Mouse (Mus musculus) adrenal gland, postnatal 14 days (tissue): ENCODE data around the gene Wdr43. TPM values are rescaled to one million over a fixed set of nuclear protein-coding genes. Genes with fewer than 3 reads are reported as not detected.

ENCODE experiments used
- DNase-seq: peaks from one replicate; pipeline ENCODE4 v3.0.0; 2021; ENCODE audit warnings: mixed read lengths
- total RNA-seq: library from RNA; stranded (reverse); gene quantifications from 2 replicates; pipeline ENCODE4 v1.2.3, GENCODE M21; 2021

The Wdr43 gene
- total RNA-seq, 1 experiment from 2014 or later: 63.9 TPM

- peak; percentile 80 for DNase-seq
Observed at GRCm38 (mm10) chr17:71662751-71663250, 47.1 kb downstream of the Wdr43 start.

DNA sequence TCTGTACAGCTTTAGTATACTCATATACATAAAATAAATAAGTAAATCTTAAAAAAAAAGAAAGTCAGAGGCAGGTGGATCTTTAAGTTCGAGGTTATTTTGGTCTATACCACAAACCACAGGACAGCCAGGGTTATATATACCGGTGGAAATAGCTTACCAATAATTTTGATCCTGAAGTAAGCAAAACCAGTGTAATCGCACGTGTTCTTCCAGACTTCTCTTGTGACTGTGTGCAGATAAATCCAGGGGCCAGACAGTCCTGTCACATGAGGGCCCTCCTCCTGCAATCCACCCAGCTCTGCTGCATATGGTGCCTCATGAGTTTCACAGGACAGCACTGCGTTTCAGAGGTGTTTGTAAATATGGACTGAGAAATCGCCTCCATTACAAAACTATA, 47.8 kb downstream of the Wdr43 start:
- no peak for DNase-seq

DNA sequence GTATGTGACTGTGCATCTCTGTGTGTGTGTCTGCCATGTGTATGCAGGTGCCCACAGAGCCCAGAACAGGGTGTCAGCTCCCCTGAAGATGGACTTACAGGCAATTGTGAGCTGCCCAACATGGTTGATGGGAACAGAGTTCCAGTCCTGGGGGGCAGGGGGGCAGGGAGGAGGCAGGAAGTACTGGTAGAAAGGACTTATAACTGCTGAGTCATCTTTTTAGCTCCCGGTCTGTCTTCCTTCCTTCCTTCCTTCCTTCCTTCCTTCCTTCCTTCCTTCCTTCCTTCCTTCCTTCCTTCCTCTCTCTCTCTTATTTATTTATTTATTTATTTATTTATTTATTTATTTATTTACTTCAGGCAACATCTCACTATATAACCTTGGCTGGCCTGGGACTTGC, 48.5 kb downstream of the Wdr43 start:
- no peak for DNase-seq

DNA sequence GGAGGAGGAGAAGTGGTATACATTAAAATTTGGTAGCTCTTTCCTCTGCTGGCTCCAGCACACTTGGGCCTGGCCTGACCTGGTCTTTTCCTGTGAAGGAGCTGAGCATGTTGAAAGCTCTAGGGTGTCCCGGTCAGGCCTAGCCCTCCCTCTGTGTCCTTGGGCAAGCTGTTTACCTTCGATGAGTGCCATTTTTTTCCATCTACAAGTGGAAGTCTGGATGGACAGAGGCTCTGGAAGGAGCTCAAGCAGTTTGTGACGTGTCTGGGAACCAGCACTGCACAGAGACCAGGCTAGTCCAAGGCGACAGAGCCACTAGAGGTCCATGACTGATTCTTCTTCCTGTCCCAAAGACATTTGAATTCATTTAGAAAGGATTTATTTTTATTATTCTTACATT, 49.5 kb downstream of the Wdr43 start:
- no peak for DNase-seq

- no peak for DNase-seq
Observed at GRCm38 (mm10) chr17:71669511-71669910, 53.8 kb downstream of the Wdr43 start.

GRCm38 (mm10) chr17:71671840-71672546, 56.3 kb downstream of the Wdr43 start:
- peak; percentile 70 for DNase-seq

DNA sequence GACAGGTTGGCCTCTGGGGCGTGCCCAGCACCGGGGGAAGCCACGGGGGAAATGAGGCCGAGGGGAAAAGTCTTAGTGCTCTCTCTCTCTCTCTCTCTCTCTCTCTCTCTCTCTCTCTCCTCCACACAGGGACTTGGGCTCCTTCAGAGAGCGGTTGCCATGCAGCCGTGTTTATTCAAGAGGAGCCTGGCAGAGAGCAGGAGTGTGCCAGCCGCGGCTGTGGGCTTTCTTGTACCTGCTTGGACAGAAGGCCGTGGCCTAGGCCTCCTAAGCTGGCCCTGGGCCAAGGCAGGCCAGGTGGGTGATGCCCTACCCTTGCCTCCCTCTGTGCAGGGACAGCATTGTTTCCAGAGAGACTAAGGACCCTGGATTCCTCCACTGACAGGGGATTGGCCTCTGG, 57.4 kb downstream of the Wdr43 start, which contains the start of gene Togaram2:
TSS of gene Togaram2 (plus strand) at position 170 of the 400 bp plus-strand sequence.
- no peak for DNase-seq

- DNase-seq: no peak
Observed at GRCm38 (mm10) chr17:71673936-71674335, 58.2 kb downstream of the Wdr43 start.

DNA sequence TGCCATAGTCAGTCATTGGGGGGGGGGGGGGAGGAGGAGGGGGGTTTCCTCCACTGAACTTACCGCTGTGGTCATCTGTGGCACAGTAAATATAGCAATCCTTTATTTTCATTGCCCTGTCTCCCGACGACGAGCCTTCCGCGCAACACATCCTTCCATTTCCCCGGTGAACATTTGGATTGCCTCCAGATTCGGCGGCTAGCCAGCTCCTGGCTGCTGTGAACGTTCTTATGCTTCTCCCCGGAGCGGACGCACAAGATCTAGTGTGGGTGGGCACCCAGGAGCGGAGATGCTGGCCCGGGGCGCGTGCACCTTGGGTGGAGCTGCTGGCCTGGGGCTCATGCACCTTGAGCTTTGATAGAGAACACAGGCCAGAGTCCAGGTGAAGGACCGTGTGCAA, 59.2 kb downstream of the Wdr43 start:
- DNase-seq: peak; percentile 60

DNA sequence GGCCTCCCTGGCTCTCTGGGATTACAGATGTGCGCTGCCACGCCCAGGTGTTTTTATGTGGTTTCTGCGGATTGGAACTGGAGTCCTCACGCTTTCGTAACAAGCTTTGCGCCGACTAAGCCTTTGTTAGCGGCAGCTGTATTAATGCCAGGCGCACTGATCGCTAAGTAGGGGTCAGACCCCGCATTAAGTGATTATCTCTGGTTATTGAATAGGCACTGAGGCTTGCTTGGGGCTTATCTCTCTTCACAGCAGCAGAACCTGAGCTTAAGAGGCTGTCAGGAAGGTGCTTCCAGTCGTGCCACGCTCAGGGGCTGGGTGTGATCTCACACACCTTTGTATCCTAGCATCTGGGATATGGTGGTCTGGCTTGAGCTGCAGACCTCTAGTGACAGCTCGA, 66.0 kb downstream of the Wdr43 start:
- DNase-seq: no peak

DNA sequence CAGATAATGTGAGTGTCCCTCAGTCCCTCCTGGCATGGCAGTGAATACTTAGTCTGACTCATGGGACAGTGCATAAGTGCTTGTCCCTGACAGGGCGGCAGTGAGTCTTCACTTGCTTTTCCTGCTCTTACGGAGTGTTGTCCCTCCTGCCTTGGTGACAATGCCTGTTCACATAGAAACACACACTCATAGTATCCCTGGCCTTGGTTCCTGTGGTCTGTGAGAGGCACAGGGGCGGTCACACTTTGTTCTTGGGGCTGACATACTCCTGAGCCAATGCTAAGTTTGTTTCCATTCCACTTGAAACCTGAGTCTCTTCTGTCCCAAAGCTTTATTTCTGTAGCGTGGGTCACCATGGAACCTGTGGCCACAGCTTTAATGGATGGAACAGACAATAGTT, 66.7 kb downstream of the Wdr43 start:
- peak; percentile 26 for DNase-seq

GRCm38 (mm10) chr17:71683281-71683680, 67.6 kb downstream of the Wdr43 start:
- no peak for DNase-seq

- DNase-seq: peak; percentile 39
Observed at GRCm38 (mm10) chr17:71684103-71684608, 68.5 kb downstream of the Wdr43 start.

- no peak for DNase-seq
Observed at GRCm38 (mm10) chr17:71687436-71687835, 71.7 kb downstream of the Wdr43 start.

DNA sequence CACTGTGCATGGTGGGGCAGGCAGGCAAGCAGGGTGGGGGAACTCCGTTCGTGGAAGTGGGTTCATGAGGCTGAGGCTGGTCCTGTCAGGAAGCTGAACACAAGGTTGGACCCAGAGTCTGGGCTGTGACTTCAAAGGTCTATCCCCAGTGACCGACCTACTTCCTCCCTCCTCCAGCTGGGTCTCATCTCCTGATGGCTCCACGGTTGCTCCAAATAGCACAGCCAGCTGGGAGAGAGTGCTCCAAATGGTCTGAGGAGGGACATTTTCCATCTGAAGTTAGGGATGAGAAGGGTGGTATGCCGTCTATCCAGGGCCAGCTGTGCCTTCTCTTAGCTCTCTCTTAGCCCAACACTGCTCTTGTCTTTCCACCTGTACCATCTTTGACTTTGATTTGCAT, 74.2 kb downstream of the Wdr43 start:
- no peak for DNase-seq

DNA sequence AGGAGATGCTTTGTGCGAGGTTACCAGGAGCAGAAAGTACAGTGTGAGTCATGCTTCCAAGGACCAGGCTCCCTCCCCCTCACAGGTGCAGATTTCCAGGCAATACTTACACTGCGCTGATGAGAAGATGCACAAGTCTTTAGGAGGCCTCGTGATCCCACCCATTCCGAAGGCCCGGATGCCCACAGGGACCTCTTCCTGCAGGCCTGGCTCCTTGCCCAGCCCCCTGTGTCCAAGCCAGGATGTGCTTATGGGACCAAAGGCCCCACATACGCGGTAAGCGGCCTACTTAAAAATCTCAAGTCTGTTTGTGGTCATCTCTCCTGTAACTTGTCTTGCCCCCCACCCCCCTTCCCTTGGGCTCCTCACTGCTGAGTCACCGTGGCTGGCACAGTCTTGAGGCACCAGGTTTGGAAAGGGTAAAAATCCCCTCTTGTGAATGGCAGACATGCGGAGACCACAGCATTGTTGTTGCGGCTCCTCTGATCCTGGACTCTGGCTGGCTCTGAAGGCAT, 75.7 kb downstream of the Wdr43 start:
- DNase-seq: no peak

DNA sequence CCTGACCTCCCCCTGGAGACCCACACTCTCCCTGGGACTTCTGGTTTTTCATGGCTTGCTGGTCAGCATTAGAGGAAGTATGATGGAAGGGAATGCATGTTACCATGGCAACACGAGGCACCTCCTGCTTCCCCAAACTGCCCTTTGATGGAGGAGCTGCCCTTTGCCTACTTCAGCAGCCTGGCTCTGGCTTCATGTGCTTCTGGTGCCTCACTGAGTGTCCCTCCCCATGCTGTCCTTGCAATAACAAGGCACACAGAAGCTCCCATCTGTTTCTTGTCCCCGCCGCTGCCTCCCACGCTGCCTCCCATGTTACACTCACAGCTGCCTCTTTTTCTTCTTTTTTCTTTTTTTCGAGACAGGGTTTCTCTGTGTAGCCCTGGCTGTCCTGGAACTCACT, 77.6 kb downstream of the Wdr43 start:
- no peak for DNase-seq

DNA sequence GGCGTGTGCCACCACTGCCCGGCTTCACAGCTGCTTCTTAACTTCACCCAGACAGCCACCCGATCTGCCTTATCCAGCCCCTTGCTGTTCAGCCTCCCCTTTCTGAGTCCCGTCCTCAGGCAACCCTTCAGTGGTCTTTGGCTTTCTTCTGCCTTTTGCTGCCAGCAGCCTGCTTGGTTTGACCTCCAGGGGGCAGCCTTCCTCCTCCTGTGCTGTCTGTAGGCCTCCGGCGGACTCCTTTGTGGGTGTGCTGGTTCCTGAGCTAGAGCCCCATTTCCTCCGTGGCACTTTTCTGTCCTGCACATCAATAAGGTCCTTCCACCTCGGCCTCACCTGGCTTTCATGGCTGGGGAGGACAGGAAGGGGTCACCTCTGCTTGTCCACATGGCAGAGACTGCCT, 78.1 kb downstream of the Wdr43 start:
- no peak for DNase-seq

- no peak for DNase-seq
Observed at GRCm38 (mm10) chr17:71695151-71695550, 79.5 kb downstream of the Wdr43 start.

DNA sequence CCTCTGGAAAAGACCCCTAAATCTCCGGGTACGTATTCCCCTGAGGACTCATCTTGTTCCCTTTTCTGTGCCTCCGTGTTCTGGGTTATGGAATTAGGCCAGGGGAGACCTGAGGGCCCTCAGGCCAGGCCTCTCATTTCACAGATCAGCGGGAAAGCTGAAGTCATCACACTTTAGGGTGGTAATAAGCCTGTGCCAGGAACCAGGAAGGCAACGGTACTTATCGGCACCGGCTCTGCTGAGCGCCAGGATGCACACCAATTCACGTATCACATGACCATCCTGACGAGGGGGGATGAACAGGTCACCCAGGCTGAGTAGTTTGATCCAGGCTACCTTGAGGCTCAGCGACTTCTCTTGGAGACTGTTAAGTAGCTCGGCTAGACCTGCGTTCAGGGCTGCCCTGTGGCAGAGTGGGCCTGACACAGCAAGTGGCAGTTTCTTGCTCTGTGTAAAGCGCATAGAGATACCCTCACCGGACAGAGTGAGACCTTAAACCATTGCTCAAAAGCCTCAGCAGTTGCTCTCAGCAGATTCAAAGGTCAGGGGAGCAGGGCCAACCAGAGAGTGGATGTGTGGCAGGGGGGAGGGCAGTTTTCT, 80.1 kb downstream of the Wdr43 start:
- DNase-seq: no peak

DNA sequence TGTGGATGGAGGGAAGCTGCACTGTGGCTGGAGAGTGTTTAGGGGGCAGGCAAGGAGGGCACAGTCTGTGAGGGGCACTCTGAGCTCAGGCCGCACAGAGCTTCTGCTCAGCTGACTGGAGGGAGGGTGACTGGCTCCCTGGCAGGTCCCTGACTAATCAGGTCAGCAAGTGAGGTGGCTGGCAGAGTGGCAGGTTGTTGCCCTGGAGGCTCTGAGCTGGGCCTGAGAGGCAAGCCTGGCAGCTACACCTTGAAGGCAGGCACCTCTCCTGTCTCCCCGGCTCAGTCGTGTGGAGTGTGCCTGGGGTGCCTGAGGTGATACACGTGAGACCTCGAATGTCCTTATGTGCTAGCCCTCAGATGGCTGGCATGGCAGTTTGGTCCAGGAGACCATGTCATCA, 80.7 kb downstream of the Wdr43 start:
- DNase-seq: no peak

- DNase-seq: peak; percentile 51
Observed at GRCm38 (mm10) chr17:71697896-71698618, 82.4 kb downstream of the Wdr43 start.

DNA sequence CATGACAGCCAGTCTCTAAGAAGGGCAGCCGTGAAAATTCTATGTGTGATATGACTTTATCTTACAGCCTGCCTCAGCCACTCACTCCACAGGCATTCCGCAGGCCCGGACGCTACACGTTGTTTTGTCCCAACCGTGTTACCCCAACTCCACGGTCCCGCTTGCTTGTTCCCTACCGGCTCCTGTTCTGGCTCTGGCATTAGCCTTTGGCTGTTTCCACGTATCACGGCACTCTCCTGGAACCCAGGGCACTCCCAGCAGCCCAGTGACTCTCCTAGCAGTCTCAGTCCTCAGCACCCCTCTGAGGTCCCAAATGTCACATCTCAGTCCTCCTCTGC, 82.9 kb downstream of the Wdr43 start:
- DNase-seq: no peak
